Mouse (Mus musculus) left cerebral cortex, adult 2 months (tissue): ENCODE results near the gene Mapk3. TPM values are rescaled to one million over a fixed set of nuclear protein-coding genes. Genes with fewer than 3 reads are reported as not detected.
"Not testable (repeated sequence)": the region's sequence is repeated elsewhere in the genome, so short reads cannot be mapped to it uniquely, and the experiment has no call there.

Experiments used
- DNase-seq, 2 experiments: peaks; one replicate each; pipeline ENCODE4 v3.0.0; 2021 to 2022; ENCODE audit warnings: low spot score in 2 of 2, mixed read lengths in 1 of 2; ENCODE audit errors: extremely low spot score in 1 of 2
- H3K27ac ChIP-seq: fragments of 200-600 bp; 2 replicates; pipeline ENCODE4 v1.8.1; 2022
- H3K4me3 ChIP-seq: fragments of 200-600 bp; 2 replicates; pipeline ENCODE4 v1.8.1; 2022
- CTCF ChIP-seq: fragments of 200-600 bp; IDR thresholded peaks from 2 replicates; pipeline ENCODE4 v1.8.1; 2022; ENCODE audit warnings: antibody characterized with exemption, mild to moderate bottlenecking, moderate library complexity
- intact Hi-C: fragments of 180-260 bp; cut with DNase I; formaldehyde crosslinking; loops from one replicate; pipeline ENCODE4 v1.15.1; 2025
- long read RNA-seq, 2 experiments: library from polyadenylated mRNA; stranded (forward); transcript quantifications; one replicate each; pipeline ENCODE4 v2.0.0; 2021; ENCODE audit warnings: borderline mapping rate in 2 of 2
- total RNA-seq, 2 experiments: library from RNA; stranded (reverse); gene quantifications; 2 replicates each; pipeline ENCODE4 v1.2.3; 2021

The Mapk3 gene
- total RNA-seq, result 100 to 1,000 TPM; 155 to 166 TPM
- long read RNA-seq, experiment 1, transcript Mapk3-202 (9 exons, 1,800 nt), result major isoform, 48 of 63 reads
- long read RNA-seq, experiment 1, partial matches to known transcripts, result 10 of 63 reads
- long read RNA-seq, experiment 1, other reads (novel, unspliced or antisense), result 5 of 63 reads
- long read RNA-seq, experiment 2, transcript Mapk3-202 (9 exons, 1,800 nt), result major isoform, 44 of 56 reads
- long read RNA-seq, experiment 2, partial matches to known transcripts, result 6 of 56 reads
- long read RNA-seq, experiment 2, other reads (novel, unspliced or antisense), result 3 of 56 reads

DNA sequence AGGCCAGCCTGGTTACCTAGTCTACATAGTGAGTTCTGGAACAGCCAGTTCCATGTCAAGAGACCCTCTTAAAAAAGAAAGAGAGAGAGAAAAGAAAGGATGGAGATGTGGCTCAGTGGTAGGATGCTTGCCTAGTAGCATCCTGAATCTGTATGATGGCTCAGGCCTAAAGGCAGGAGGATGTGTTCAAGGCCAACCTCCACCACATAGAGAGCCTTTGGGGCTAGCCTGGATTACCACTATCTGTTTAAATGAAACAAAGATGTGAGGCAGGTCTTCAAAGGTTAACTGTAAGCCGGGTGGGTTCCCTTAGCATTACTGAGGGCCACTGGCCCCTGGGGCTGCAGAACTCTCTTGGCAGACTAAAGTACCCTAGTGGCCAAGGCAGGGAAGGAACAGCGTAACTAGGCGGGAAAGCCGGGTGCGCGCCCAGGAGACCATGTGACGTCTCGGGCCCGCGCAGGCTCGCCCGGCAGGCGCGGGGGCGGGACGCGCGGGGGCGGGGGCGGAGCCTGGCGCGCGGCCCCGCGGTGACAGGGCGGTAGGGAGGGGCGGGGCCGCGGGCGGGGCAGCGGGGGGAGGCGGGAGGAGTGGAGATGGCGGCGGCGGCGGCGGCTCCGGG lies at the start of gene Mapk3:
TSS of gene Mapk3 (plus strand) at position 552 of the 622 bp plus-strand sequence.
- Histone ChIP-seq H3K27ac (peak within 1 kb of the TSS; percentile 96), H3K4me3 (peak within 1 kb of the TSS; percentile 62)
- intact Hi-C loops, result no loop called here
- peak; percentile 83 to 87 for DNase-seq
- peak; percentile 78 for TF ChIP-seq CTCF

GRCm38 (mm10) chr7:126710266-126710665 lies 49.1 kb upstream of the Mapk3 start:
- intact Hi-C loops, result no loop called here
- no peak overlapping the region for H3K4me3 ChIP-seq
- TF ChIP-seq CTCF, result no peak
- no peak overlapping the region for H3K27ac ChIP-seq
- DNase-seq, result no peak

GRCm38 (mm10) chr7:126711910-126712309 lies 47.5 kb upstream of the Mapk3 start:
- H3K4me3 ChIP-seq, result no peak overlapping the region
- DNase-seq, result no peak
- no peak overlapping the region for H3K27ac ChIP-seq
- TF ChIP-seq CTCF, result no peak
- intact Hi-C loops, result no loop called here

DNA sequence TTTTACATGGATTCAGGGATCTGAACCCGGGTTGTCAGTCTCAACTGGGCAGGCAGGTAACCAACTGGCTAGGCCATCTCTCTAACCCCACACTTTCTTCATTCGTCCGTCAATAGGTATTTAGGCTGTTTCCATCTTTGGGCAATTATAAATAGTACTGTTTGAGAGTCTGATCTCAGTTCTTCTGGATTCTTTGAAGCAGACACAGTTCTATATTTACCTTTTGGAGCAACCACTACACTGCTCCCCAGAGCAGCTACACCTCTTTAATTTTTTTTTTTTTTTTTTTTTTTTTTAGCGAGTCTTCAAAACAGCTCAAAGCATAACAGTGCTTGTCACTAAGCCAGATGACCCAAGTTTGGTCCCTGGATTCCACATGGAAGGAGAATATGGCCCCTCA lies 43.7 kb upstream of the Mapk3 start:
- no peak for DNase-seq
- intact Hi-C loops, result no loop called here
- no peak overlapping the region for H3K4me3 ChIP-seq
- peak overlapping the region; percentile 44; the same call in 1 of the 2 replicates for H3K27ac ChIP-seq
- TF ChIP-seq CTCF, result no peak

GRCm38 (mm10) chr7:126717566-126717965 lies 41.8 kb upstream of the Mapk3 start:
- Histone ChIP-seq H3K4me3 (no peak overlapping the region), H3K27ac (no peak overlapping the region)
- no peak for DNase-seq
- intact Hi-C loops, result no loop called here
- TF ChIP-seq CTCF, result no peak

- TF ChIP-seq CTCF, result peak; percentile 56
- H3K4me3 ChIP-seq, result no peak overlapping the region
- no peak for DNase-seq
- intact Hi-C loops, result no loop called here
- H3K27ac ChIP-seq, result no peak overlapping the region
Measured at GRCm38 (mm10) chr7:126718787-126719337, 40.5 kb upstream of the Mapk3 start.

DNA sequence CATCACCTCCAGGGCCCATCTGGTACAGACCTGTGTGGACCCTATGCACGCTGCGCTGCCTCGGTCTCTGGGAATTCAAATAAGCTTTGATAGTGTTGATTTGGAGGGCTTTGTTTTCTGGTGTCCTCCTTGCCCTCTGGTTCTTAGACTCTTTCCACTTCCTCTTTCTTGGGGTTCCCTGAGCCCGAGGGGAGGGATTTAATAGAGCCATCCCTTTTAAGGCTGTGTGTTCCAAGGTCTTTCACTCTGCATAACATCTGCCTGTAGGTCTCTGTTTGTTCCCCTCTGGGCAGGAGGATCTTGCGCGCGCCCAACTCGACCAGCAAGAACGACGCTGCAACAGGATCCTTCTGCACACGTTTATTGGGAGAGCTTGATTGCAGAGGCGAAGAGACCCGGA lies 37.8 kb upstream of the Mapk3 start:
- intact Hi-C loops, result no loop called here
- DNase-seq, result no peak
- H3K4me3 ChIP-seq, result no peak overlapping the region
- no peak overlapping the region for H3K27ac ChIP-seq
- TF ChIP-seq CTCF, result no peak

GRCm38 (mm10) chr7:126725077-126725476 lies 34.3 kb upstream of the Mapk3 start:
- DNase-seq, result no peak
- no peak for TF ChIP-seq CTCF

DNA sequence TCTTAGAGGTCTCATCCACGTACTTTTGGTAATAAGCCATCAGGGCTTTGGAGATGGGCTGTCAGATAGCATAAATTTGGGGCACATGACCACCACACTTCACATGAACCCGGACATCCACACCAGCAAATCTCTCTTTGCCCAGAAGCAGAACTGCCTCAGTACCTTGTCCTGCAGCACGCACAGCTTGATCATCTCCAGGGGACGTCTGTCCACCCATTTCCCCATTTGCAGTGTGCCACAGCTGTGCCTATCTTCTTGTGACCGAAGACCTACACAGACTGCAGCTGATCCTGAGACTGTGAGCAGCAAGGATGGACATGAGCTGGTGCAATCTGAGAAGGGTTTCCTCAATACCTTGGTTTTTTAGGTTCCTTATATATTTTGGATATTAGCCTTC lies 33.7 kb upstream of the Mapk3 start:
- H3K27ac ChIP-seq, result no peak overlapping the region
- no peak for TF ChIP-seq CTCF
- H3K4me3 ChIP-seq, result no peak overlapping the region
- intact Hi-C loops, result no loop called here
- DNase-seq, result no peak

More at GRCm38 (mm10) chr7:126725077-126725476, 34.3 kb upstream of the Mapk3 start:
- intact Hi-C loops, result no loop called here
- H3K4me3 ChIP-seq, result no peak overlapping the region
- no peak overlapping the region for H3K27ac ChIP-seq

DNA sequence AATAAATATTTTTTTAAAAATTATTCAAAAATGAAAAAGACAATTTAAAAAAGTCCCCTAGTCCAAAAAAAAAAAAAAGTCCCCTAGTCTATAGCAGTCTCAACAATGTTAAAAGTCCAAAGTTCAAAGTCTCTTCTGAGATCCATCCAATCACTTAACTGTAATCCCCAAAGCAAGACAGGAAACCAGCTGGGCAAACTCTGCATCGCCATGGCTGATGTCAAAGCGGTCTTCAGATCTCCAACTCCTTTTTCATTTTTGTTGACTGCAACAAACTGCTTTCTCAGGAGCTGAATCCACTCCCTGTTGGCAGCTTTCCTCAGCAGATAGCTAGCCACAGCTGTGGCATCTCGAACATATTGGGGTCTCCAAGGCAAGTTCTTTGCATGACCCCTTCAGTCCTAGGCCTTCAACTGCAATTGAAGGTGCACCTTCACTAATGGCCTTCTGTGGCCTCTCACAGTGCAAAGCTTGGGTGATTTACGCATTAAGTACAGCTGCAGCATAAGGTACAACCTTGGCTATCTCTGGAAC lies 29.1 kb upstream of the Mapk3 start:
- DNase-seq, H3K27ac ChIP-seq, H3K4me3 ChIP-seq, intact Hi-C loops: not testable (repeated sequence)

GRCm38 (mm10) chr7:126736122-126736521 lies 23.3 kb upstream of the Mapk3 start:
- no peak overlapping the region for H3K4me3 ChIP-seq
- no peak overlapping the region for H3K27ac ChIP-seq
- no peak for DNase-seq
- intact Hi-C loops, result no loop called here
- TF ChIP-seq CTCF, result no peak

DNA sequence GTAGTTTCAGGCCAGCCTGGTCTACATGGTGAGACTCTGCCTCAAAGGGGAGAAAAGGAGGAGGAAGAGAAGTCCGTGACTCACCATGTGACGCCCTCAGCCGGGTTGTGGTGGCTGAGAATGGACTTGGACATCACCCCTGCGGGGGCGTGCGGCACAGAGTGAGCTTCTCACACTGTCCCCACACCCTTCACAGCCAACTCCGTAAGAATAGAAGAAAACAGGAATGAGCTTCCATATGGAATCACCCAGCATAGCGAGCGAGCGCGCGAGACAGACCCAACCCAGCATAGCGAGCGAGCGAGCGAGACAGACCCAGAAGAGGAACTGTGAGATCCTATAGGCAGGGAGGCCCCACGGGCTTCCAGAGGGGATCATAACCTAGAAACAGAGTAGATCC lies 19.9 kb upstream of the Mapk3 start:
- peak in 1 of 2 experiments; percentile 78 for DNase-seq
- intact Hi-C loops, result loop anchor here (1.0 kb wide), 1 partner anchor 23 kb away; no protein-coding TSS in a partner anchor
- no peak for TF ChIP-seq CTCF
- Histone ChIP-seq H3K27ac (peak overlapping the region; percentile 75), H3K4me3 (no peak overlapping the region)
